Mouse (Mus musculus): Measurements from ENCODE around the gene Oasl1. TPM values are rescaled to one million over a fixed set of nuclear protein-coding genes. Genes with fewer than 3 reads are reported as not detected.
A peak's percentile ranks its signal among the peaks of the same experiment; 100 is the strongest.
"Not testable (repeated sequence)": the region's sequence is repeated elsewhere in the genome, so short reads cannot be mapped to it uniquely, and the experiment has no call there.

The Oasl1 gene
- total RNA-seq, 2 experiments from 2014 or later = not detected

GRCm38 (mm10) chr5:114926153-114926684, 3.2 kb downstream of the Oasl1 start:
- no peak for DNase-seq (ENCODE audit: low spot score in 2 of 2)

GRCm38 (mm10) chr5:114926753-114927152, 3.7 kb downstream of the Oasl1 start:
- no peak for DNase-seq (ENCODE audit: low spot score in 2 of 2)

- DNase-seq (ENCODE audit: low spot score in 2 of 2) = no peak
Observed at GRCm38 (mm10) chr5:114931626-114932025, 8.6 kb downstream of the Oasl1 start.

GRCm38 (mm10) chr5:114933206-114933605, 10.2 kb downstream of the Oasl1 start:
- DNase-seq (ENCODE audit: low spot score in 2 of 2) = no peak

- DNase-seq (ENCODE audit: low spot score in 2 of 2) = no peak
Observed at GRCm38 (mm10) chr5:114935838-114936237, 12.8 kb downstream of the Oasl1 start.

- DNase-seq (ENCODE audit: low spot score in 2 of 2) = not testable (repeated sequence)
Observed at GRCm38 (mm10) chr5:114941138-114941537, 18.1 kb downstream of the Oasl1 start.

GRCm38 (mm10) chr5:114942074-114942765, 19.2 kb downstream of the Oasl1 start, which contains the start of gene 2210016L21Rik:
2210016L21Rik (plus strand) TSS chr5:114942158.
- peak; percentile 85 to 91 for DNase-seq (ENCODE audit: low spot score in 2 of 2)

GRCm38 (mm10) chr5:114942766-114943130, 19.7 kb downstream of the Oasl1 start:
- DNase-seq (ENCODE audit: low spot score in 2 of 2) = no peak

- no peak for DNase-seq (ENCODE audit: low spot score in 2 of 2)
Observed at GRCm38 (mm10) chr5:114945072-114945471, 22.0 kb downstream of the Oasl1 start.

- no peak for DNase-seq (ENCODE audit: low spot score in 2 of 2)
Observed at GRCm38 (mm10) chr5:114948891-114949290, 25.9 kb downstream of the Oasl1 start.

GRCm38 (mm10) chr5:114949316-114949715, 26.3 kb downstream of the Oasl1 start:
- no peak for DNase-seq (ENCODE audit: low spot score in 2 of 2)

- no peak for DNase-seq (ENCODE audit: low spot score in 2 of 2)
Observed at GRCm38 (mm10) chr5:114949812-114950211, 26.8 kb downstream of the Oasl1 start.

- no peak for DNase-seq (ENCODE audit: low spot score in 2 of 2)
Observed at GRCm38 (mm10) chr5:114950669-114951068, 27.6 kb downstream of the Oasl1 start.

GRCm38 (mm10) chr5:114951279-114951880, 28.3 kb downstream of the Oasl1 start:
- no peak for DNase-seq (ENCODE audit: low spot score in 2 of 2)

- DNase-seq (ENCODE audit: low spot score in 2 of 2) = no peak
Observed at GRCm38 (mm10) chr5:114953326-114953725, 30.3 kb downstream of the Oasl1 start.

GRCm38 (mm10) chr5:114958069-114958468, 35.0 kb downstream of the Oasl1 start:
- no peak for DNase-seq (ENCODE audit: low spot score in 2 of 2)

- DNase-seq (ENCODE audit: low spot score in 2 of 2) = no peak
Observed at GRCm38 (mm10) chr5:114961590-114962360, 38.7 kb downstream of the Oasl1 start.

- no peak for DNase-seq (ENCODE audit: low spot score in 2 of 2)
Observed at GRCm38 (mm10) chr5:114964315-114964966, 41.4 kb downstream of the Oasl1 start.

DNA sequence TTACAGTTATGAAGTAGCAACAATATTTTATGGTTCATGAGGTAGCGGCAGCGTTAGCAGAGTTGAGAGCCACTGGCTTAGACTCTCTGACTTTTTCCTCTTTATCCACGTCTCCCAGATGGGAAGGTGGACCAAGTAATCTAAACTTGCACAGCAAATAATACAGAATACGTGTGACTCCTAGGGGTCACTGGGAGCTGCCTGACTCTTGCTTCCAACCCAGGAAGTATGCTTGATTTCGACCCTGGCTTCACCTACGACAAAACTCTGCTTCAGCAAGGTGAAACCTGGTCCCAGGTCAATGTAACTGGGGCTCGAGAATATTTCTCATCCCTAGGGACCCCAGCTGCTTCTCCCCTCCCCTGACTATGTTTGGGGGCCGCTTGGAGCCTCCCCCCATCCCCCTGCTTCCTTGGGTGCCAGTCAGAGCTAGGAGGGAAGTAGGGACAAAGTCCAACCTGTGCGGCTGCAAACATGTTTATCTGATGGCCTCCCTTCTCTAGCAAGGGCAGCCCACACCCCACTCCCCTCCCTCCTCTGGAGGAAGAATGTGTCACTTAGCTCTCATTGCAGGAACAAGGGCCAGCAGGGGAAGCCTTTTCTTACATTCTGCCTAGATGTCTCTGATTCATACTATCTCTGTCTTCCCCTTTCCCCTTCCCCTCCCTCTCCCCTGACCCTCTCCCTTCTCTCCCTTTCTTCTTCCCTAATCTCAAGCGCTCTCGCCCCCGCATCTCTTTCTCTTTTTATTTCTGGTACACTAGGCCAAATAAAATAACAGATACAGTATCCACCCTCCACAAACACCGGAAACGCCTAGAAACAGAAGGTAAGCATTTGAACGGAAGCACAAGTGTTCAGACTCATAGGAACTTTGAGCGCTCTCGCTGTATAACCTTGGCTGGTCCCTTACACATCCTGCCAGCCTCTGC, 42.2 kb downstream of the Oasl1 start:
- no peak for DNase-seq (ENCODE audit: low spot score in 2 of 2)
